Mouse (Mus musculus): ENCODE data around the gene Ptprj.

Gene Ptprj

DNA sequence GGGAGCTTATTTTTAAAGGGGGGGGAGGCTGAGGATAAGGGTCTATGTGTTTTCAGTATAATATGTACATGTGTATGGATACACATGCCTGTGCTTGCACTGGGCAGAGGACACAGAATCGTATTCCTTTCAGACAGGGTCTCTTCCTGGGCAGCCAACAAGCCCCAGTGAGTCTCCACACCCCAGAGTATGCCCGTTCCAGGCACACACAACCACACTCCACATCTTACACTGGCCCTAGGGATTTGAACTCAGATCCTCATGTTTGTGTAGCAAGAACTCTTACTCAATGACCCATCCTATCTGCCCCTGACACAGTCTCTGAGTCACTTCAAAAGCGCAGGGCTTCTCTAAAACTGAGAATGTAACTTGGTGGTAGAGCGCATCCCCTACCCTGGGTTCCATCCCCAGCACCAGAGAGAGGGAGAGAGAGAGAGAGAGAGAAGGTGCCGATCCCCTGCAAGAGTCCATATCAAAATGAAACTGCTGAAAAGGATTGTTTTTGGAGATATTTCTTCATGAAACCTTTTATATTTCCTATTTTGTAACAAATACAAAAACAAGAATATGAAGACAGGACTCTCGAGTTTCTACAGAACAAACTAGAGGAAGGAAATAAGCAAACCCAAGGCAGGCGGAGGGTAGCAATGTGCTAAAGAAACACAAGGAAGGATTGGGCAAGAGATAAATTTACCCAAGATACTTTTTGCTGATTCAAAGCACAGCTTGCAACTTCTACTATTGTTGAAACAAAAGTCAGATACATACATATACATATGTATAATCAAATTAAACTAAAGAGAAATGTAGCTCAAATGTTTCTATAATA lies 2.8 kb downstream of the Ptprj start:
- 69% methylated on average over 7 of the region's 7 CpGs for WGBS

DNA sequence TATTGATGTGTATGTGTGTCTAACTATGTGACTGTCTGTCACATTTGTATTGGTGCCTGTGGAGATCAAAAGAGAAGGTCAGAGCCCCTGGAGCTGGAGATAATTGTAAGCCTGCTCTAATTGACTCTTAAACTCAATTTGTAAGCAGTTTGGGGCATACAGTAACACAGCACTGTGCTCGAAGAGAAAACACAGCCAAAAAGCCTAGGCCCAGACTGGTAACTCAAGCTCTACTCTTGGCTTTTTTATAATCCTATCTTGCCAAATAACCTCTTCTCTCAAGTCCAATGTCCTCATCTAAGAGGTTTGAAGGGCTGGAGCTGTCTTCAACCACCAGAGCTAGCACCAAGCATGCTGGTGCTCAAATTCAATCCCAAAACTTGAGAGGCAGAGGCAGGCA lies 3.5 kb downstream of the Ptprj start:
- WGBS: 60% methylated on average over 1 of the region's 1 CpGs

DNA sequence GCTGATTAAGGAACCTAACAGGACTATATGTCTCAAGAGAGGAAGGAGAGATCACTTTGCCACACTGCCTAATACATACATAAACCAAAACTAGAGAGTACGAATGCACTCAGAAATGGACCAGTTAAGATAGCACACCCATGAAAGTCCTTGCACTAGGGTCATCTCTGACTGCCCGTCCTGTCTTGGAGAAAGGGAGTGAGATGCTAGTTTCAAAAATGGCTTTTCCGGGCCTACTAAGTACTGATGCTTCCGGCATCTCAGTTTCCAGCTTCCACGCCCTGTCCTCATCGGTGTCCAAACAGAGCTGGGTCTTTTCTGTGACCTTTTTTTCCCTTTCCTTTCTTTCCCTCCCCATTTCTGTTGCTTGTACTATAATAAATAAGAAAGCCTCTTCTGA lies 4.0 kb downstream of the Ptprj start:
- 81% methylated on average over 6 of the region's 6 CpGs for WGBS

GRCm38 (mm10) chr2:90575713-90576112 lies 4.7 kb downstream of the Ptprj start:
- 77% methylated on average over 5 of the region's 5 CpGs for WGBS

GRCm38 (mm10) chr2:90575116-90575515 lies 5.3 kb downstream of the Ptprj start:
- WGBS: 80% methylated on average over 3 of the region's 3 CpGs

- WGBS: 37% methylated on average over 8 of the region's 8 CpGs
Measured at GRCm38 (mm10) chr2:90574536-90574935, 5.9 kb downstream of the Ptprj start.

DNA sequence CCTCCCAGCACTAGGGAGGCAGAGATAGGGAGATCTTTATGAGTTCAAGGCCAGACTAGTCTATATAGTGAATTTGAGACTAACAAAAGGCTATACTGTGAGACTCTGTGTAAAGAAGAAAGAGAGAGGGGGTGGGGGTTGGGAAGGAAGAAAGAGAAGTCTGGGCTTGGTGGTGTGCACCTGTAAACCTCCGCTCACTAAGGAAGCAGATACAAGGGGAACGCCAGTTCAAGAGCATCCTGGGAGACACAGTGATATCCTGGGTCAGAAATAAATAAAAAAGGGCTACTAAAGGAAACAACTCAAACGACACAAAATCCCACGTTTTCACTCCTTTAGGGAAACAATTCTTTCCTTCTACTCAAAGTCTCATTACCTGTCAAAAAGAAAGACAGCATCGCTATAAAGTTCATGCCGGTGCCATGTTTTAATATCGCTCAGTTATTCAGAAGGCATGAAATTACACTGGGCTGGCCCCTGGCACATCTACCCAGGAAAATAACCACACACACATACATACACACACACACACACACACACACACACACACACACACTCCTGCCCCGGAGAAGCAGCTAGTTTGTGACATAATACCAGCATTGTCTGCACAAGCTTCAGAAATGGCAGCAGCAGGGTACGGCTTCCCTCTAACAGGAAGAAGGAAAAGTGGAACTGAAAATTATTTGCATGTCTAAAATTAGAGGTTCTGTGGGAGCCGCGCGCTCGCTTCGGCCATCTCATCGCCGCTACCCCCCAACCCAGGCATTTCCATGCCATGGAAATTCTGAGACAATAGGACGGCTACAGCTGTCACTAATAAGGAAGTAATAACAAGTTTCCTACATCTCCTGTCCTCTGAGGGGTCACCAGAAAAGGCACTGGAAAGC lies 6.6 kb downstream of the Ptprj start:
- 27% methylated on average over 17 of the region's 17 CpGs for WGBS

GRCm38 (mm10) chr2:90572126-90572525 lies 8.3 kb downstream of the Ptprj start:
- 56% methylated on average over 5 of the region's 5 CpGs for WGBS

DNA sequence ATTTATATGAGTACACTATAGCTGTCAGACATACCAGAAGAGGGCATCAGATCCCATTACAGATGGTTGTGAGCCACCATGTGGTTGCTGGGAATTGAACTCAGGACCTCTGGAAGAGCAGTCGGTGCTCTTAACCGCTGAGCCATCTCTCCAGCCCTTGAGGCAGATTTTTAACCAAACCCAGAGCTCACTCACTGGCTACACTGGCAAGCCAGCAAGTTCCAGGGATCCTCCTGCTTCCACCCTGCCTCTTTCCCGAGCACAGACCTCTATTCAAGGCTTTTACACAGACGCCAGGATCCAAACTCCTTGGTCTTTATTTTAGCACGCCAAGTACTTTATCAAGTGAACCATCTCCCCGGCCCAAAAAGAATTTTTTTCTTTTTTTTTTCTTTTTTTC lies 9.0 kb downstream of the Ptprj start:
- WGBS: 69% methylated on average over 6 of the region's 6 CpGs

DNA sequence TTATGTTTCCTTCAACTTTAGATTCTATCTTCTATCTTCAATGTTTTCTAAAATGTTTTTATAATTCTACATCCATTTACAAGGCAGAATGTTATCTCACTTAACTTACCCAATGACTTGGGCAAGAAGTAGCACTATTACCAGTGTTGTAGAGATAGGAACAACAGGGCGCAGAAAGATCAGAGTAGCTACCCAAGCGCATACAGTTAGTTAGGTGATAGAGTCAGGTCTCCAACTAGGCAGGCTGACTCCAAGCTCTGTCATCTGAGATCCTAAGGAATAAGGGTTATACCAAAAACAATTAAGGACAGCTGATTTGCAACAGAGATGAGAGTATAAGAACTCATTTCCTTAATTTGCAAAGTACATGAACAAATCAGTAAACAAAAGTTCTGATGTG lies 9.6 kb downstream of the Ptprj start:
- WGBS: 97% methylated on average over 2 of the region's 2 CpGs

- 56% methylated on average over 10 of the region's 10 CpGs for WGBS
Measured at GRCm38 (mm10) chr2:90570216-90570615, 10.2 kb downstream of the Ptprj start.

DNA sequence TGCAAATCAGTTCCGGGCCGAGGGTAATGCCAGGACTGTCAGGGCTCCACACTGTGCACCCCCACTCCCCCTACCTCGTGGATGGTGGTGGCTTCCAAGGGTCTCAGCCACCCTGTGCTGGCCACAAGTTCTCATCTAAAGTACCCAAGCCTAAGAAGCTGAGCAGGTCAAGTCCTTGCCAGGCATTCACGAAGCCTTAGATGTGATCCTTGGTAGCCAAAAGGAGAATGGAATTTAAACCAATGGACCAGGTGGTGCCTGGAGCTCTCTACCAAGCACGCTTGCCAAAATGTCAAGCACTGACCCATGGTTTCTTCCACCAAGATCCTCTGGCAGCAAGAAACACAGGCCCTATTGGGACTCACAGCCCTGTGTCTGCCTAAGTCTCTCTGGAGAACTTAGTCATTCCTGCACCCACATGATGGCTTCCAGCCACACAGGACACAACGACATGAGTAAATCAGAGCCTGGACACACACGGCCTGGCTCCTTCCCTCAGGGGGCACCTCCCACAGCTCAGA lies 11.4 kb downstream of the Ptprj start:
- 66% methylated on average over 7 of the region's 7 CpGs for WGBS

DNA sequence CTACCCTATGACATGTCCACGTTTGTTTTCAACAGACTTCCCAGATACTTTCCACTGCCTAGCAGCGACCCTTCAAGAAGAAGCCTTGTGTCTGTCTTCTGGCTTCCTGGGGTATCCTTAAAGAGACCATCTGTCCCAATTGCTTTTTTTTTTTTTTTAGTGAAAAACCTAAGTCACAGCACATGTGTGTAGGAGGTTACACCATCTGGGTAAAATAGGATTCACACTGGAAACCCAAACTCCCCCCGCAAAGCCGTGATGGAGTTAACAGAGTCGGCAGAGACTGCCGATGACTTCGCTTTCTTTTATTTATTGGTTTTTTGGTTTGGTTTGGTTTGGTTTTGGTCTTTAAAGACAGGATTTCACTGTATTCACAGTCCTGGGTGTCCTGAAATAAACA lies 12.4 kb downstream of the Ptprj start:
- 57% methylated on average over 7 of the region's 7 CpGs for WGBS

GRCm38 (mm10) chr2:90566773-90567528 lies 13.5 kb downstream of the Ptprj start:
- WGBS: 55% methylated on average over 8 of the region's 8 CpGs

DNA sequence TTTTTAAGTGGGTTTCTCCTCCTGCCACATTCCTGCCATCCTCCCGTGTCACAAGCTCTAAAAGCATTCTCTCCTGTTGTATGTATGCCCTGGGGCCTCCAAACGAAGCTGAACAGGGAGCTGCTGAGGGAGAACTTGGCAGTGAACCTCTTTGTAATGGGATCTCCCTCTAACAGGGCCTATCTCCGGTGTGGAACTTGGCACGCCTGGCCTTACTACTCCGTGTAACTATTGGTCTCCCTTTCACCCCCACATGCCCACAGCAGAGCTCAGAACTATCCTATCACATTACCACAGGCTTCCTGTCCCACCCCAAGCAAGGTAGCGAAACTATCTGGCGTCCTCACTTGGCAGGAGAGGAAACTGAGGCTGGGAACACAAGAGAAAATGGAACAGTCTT lies 14.4 kb downstream of the Ptprj start:
- 48% methylated on average over 7 of the region's 7 CpGs for WGBS

DNA sequence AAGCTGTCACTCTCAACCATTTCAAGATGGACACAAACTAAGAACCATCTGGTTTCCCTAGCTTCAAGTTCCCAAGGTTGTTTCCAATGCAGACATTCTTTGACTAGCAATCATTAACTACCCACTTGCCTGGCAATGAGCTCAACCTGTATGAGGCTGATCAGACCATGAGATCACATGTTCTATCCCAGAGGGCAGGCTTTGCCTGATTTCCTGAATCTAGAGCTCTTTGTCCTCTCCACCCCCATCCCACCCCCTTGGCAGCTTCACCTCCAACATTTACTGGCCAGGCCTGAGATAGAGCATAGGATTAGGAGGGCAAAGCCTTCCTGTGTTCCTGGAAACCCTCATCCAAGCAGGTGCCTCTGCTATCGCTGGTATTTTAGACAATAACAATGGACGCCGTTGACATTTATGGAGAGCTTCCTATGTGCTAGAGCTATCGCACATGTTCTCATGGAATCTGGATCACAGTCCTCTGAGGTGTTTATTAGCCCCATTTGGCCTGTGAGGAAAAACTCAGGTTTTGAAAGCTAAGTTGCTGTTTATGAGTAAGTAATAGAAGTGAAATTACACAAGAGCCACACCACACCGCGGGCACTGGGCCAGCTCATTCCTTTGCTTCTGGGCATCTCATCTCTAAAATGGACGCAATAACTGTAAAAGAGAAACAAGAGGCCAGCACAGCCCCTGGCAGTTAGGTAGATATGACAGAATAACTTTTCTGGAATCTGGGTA lies 15.1 kb downstream of the Ptprj start:
- 87% methylated on average over 7 of the region's 7 CpGs for WGBS

GRCm38 (mm10) chr2:90564552-90564951 lies 15.9 kb downstream of the Ptprj start:
- WGBS: 91% methylated on average over 8 of the region's 8 CpGs

DNA sequence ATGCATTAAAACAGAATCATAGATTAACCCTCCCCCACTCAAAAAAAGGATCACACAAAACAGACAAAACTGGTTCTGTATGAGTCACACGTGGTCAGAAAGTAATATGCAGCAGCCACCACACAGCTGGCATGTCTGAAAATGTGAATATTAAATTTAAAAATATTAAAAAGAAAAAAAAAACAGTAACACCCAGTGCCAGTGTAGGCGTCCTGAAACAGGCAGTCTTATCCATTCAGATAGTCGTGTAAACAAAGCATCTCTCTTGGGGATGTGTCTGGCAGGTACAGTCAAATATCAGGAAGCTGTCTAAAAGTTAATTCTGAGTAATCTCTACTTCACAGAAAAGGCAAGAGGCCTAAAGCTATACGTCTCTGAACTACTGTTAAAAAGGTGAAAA lies 17.3 kb downstream of the Ptprj start:
- 65% methylated on average over 4 of the region's 4 CpGs for WGBS

DNA sequence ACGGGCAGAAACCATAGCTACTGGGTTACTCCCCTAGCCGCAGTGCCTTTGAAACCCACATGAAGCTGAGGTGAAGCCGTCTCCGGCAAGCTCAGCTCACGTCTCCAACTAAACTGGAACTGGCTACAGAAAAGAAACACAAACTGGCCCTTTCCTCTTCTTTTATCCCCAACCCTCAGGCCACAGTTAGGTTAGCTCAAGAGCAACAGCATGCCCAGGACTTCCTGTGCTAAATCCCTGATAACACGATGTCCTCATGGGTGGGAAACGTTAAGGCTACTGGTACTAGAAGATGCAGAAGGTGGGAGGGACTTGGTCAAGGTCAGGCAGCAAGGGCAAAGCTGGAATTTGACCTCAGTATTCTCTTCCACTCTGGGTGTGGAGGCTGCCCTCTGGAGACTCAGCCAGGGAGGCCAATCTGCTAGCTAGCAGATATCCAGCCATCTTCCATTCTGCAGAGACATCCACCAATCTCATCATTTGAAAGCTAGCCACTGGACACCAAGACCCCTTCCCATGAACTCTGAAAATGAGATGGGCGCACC lies 18.2 kb downstream of the Ptprj start:
- 61% methylated on average over 8 of the region's 8 CpGs for WGBS

DNA sequence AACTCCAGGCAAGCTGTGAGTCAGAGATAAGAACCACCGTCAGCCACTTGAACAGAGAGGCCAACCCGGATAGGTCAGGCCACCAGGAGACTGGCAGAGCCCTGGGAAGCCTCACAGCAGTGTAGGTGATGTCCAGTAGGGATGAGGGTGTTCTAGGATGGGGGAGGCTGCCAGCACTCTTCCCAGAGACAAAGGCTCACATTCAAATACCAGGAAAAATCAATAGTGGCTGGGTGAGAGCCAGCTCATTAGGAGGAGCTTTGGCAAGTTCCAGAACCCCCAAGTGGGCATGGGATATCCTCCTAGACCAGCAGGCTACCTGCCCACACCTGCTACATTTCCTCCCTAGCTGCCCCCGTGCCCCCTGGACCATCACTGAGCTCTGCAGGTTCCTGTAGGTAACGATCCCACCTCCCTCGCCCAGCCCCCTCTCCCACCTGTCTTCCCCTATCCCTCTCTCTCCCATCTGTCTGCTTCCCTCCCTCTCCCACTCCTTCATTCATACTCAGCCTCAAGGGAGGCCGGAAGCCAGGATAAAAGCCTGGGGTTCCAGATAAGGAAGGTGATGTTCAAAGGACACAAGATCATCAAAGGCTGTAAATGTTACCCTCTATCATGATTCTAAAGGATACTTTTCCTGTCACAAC lies 20.1 kb downstream of the Ptprj start:
- 27% methylated on average over 6 of the region's 6 CpGs for WGBS
